Mouse (Mus musculus) bone marrow macrophage, adult 2 months (primary cell): Measurements from ENCODE around the gene Epx.

Experiments
- CTCF ChIP-seq: IDR thresholded peaks from 2 replicates; pipeline ENCODE4 v1.5.1; 2012; ENCODE audit warnings: low read depth, mild to moderate bottlenecking, low read length, moderate library complexity
- POLR2A ChIP-seq: IDR thresholded peaks from 2 replicates; pipeline ENCODE4 v1.6.1; 2012; ENCODE audit warnings: mild to moderate bottlenecking, low read depth, low read length, borderline replicate concordance

- TF ChIP-seq CTCF (no peak), POLR2A (no peak)
Measured at GRCm38 (mm10) chr11:87875436-87875835, at the start of gene Epx.
